Mouse (Mus musculus): Measurements from ENCODE around the gene Glmp.

DNA sequence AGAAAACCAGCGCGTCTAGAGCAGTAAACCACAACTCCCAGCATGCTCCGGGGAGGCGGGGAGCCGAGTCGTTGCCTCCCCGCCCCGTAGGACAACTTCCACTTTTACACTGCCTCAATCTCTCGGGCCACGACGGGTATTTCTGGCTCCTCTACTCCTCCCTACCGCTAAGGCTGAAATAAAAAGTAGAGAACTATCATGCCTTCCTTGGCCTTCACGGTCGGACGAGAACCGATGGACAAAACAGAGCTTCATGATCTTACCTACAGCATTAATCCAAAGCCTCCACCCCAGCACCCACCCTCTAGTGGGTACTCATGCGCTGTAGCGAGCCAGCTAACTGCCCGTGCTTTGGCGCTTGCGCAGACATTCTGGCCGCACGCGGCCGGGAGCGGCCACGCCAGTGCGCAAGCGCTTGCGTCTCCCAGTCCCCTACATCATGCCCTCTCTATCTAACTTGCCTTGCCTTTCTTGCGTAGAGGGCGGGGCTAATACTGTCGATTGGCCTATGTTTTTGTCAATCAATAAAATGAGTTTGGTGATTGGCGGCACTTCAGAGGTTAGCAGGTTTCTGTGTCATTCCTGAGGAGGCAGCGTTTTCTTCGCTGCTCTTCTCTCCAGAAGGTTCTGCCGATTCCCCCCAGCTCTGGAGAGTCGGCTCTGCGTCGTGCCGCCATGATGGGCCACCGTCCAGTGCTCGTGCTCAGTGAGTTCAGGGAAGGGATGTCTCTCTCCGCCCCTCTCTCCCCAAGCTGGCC lies 28.1 kb upstream of the Glmp start, which contains the start of the genes Tsacc and Cct3:
- TF ChIP-seq FLI1 (IDR thresholded peaks at IDR 0.05; ENCODE audit: low read length) (no peak), GATA1 (IDR thresholded peaks at IDR 0.05; ENCODE audit: borderline replicate concordance, low read length) (no peak)
